Mouse (Mus musculus) stomach, postnatal 0 days (tissue): ENCODE results near the gene Lpar2.

ENCODE experiments used
- CTCF ChIP-seq: IDR thresholded peaks from 2 replicates; pipeline ENCODE4 v1.5.1; 2016; ENCODE audit warnings: antibody characterized with exemption, low read depth, mild to moderate bottlenecking, moderate library complexity
- EP300 ChIP-seq: optimal IDR thresholded peaks from 2 replicates; pipeline ENCODE3; 2016; ENCODE audit warnings: antibody characterized with exemption

GRCm38 (mm10) chr8:69774503-69775148 lies 47.6 kb upstream of the Lpar2 start, which contains the start of gene Gm20422:
- TF ChIP-seq CTCF (0 out of 2 replicates have a peak, but pooled peaks have one; percentile 17), EP300 (no peak)
